Mouse (Mus musculus): ENCODE measurements around the gene Phf14. TPM values are rescaled to one million over a fixed set of nuclear protein-coding genes. Genes with fewer than 3 reads are reported as not detected.

Gene Phf14
- total RNA-seq, 1 experiment = 22.6 TPM

DNA sequence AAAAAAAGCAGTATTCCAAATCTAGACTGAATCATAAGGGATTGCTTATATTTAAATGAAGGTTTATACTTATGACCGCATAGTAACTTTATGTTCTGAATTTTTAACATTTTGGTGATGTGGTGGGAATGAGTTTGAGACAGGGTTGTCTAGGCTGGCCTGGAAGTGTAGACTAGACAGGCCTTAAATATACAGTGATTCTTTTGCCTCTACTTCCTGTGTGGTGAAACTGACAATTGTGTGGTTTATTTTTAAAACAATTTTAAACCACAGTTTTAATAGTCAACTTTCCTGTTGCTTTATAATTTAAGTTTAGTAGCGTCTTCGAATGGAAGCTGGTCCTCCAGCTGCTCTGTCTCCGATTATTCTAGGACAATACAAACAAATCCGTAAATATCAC, 104.5 kb downstream of the Phf14 start:
- Histone ChIP-seq H3K4me1 (ENCODE audit: control insufficient read depth in 2 of 2, insufficient read depth in 2 of 2, low read length in 2 of 2, poor library complexity in 1 of 2) (no peaks in the 10 kb centered on the region), H3K36me3 (ENCODE audit: control insufficient read depth, insufficient read depth, low read length, poor library complexity, severe bottlenecking) (no peaks in the 10 kb centered on the region), H3K9ac (ENCODE audit: insufficient read depth, low read depth, low read length, poor library complexity, severe bottlenecking) (no peak overlapping the region), H3K9me3 (ENCODE audit: control insufficient read depth, insufficient read depth, low read depth, low read length) (no peaks in the 10 kb centered on the region), H3K27ac (ENCODE audit: insufficient read depth, low read depth, low read length, poor library complexity, severe bottlenecking) (no peak overlapping the region), H3K4me3 (ENCODE audit: insufficient read depth in 1 of 2, low read depth in 1 of 2, low read length in 2 of 2, poor library complexity in 1 of 2, severe bottlenecking in 1 of 2) (no peak overlapping the region)
- in situ Hi-C loops (cut with MboI; ENCODE audit: low sequenced_read_pairs in 2 of 2, unreplicated experiment in 2 of 2) = no loop called here
- DNase-seq (ENCODE audit: low read depth, low spot score) = no peak
- no peak for TF ChIP-seq ZNF384 (IDR thresholded peaks at IDR 0.05; ENCODE audit: low read depth, low read length)
- TF ChIP-seq MAFK (IDR thresholded peaks at IDR 0.05; ENCODE audit: insufficient read depth, low read depth, low read length) = no peak
- no peak for TF ChIP-seq CHD2 (IDR thresholded peaks at IDR 0.05; ENCODE audit: low read depth, low read length)
- TF ChIP-seq ZC3H11A (IDR thresholded peaks at IDR 0.05; ENCODE audit: borderline replicate concordance, low read depth, low read length) = no peak
- no peak for TF ChIP-seq HCFC1 (IDR thresholded peaks at IDR 0.05; ENCODE audit: borderline replicate concordance, insufficient read depth, low read length)

DNA sequence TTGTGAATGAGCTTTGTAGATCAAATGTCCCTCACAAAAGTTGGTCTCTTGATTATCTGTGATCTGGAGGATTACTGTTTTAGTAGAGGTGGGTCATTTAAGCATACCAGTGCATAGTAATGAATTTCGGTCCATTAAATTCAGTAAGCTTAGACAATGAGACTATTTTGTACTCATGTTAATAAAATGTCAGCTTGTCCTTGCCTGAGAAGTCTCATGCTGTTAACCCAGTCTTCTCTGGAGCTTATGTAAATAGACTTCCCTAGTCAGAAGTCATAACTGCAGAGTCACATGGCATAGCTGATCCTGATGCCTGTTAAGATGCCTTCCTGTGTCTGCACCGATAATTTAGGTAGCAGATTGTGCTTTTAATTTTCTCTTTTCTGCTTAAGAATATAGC, 106.4 kb downstream of the Phf14 start:
- no peaks in the 10 kb centered on the region for H3K36me3 ChIP-seq (ENCODE audit: control insufficient read depth, insufficient read depth, low read length, poor library complexity, severe bottlenecking)
- no peak overlapping the region for H3K9ac ChIP-seq (ENCODE audit: insufficient read depth, low read depth, low read length, poor library complexity, severe bottlenecking)
- no peaks in the 10 kb centered on the region for H3K4me1 ChIP-seq (ENCODE audit: control insufficient read depth in 2 of 2, insufficient read depth in 2 of 2, low read length in 2 of 2, poor library complexity in 1 of 2)
- H3K9me3 ChIP-seq (ENCODE audit: control insufficient read depth, insufficient read depth, low read depth, low read length) = no peaks in the 10 kb centered on the region
- no peak overlapping the region for H3K4me3 ChIP-seq (ENCODE audit: insufficient read depth in 1 of 2, low read depth in 1 of 2, low read length in 2 of 2, poor library complexity in 1 of 2, severe bottlenecking in 1 of 2)
- TF ChIP-seq CHD2 (IDR thresholded peaks at IDR 0.05; ENCODE audit: low read depth, low read length) (no peak), ZNF384 (IDR thresholded peaks at IDR 0.05; ENCODE audit: low read depth, low read length) (no peak), ZC3H11A (IDR thresholded peaks at IDR 0.05; ENCODE audit: borderline replicate concordance, low read depth, low read length) (no peak), MAFK (IDR thresholded peaks at IDR 0.05; ENCODE audit: insufficient read depth, low read depth, low read length) (no peak), HCFC1 (IDR thresholded peaks at IDR 0.05; ENCODE audit: borderline replicate concordance, insufficient read depth, low read length) (no peak)
- no peak overlapping the region for H3K27ac ChIP-seq (ENCODE audit: insufficient read depth, low read depth, low read length, poor library complexity, severe bottlenecking)
- DNase-seq (ENCODE audit: low read depth, low spot score) = no peak
- in situ Hi-C loops (cut with MboI; ENCODE audit: low sequenced_read_pairs in 2 of 2, unreplicated experiment in 2 of 2) = no loop called here

- Histone ChIP-seq H3K4me1 (ENCODE audit: control insufficient read depth in 2 of 2, insufficient read depth in 2 of 2, low read length in 2 of 2, poor library complexity in 1 of 2) (no peaks in the 10 kb centered on the region), H3K36me3 (ENCODE audit: control insufficient read depth, insufficient read depth, low read length, poor library complexity, severe bottlenecking) (no peaks in the 10 kb centered on the region), H3K4me3 (ENCODE audit: insufficient read depth in 1 of 2, low read depth in 1 of 2, low read length in 2 of 2, poor library complexity in 1 of 2, severe bottlenecking in 1 of 2) (no peak overlapping the region), H3K9me3 (ENCODE audit: control insufficient read depth, insufficient read depth, low read depth, low read length) (no peaks in the 10 kb centered on the region), H3K9ac (ENCODE audit: insufficient read depth, low read depth, low read length, poor library complexity, severe bottlenecking) (no peak overlapping the region), H3K27ac (ENCODE audit: insufficient read depth, low read depth, low read length, poor library complexity, severe bottlenecking) (no peak overlapping the region)
- TF ChIP-seq ZNF384 (IDR thresholded peaks at IDR 0.05; ENCODE audit: low read depth, low read length) (no peak), MAFK (IDR thresholded peaks at IDR 0.05; ENCODE audit: insufficient read depth, low read depth, low read length) (no peak), HCFC1 (IDR thresholded peaks at IDR 0.05; ENCODE audit: borderline replicate concordance, insufficient read depth, low read length) (no peak), ZC3H11A (IDR thresholded peaks at IDR 0.05; ENCODE audit: borderline replicate concordance, low read depth, low read length) (no peak), CHD2 (IDR thresholded peaks at IDR 0.05; ENCODE audit: low read depth, low read length) (no peak)
- in situ Hi-C loops (cut with MboI; ENCODE audit: low sequenced_read_pairs in 2 of 2, unreplicated experiment in 2 of 2) = no loop called here
- DNase-seq (ENCODE audit: low read depth, low spot score) = no peak
Observed at GRCm38 (mm10) chr6:12014733-12015132, 107.1 kb downstream of the Phf14 start.

GRCm38 (mm10) chr6:12019736-12020135, 112.1 kb downstream of the Phf14 start:
- Histone ChIP-seq H3K27ac (ENCODE audit: insufficient read depth, low read depth, low read length, poor library complexity, severe bottlenecking) (no peak overlapping the region), H3K4me1 (ENCODE audit: control insufficient read depth in 2 of 2, insufficient read depth in 2 of 2, low read length in 2 of 2, poor library complexity in 1 of 2) (no peaks in the 10 kb centered on the region), H3K9me3 (ENCODE audit: control insufficient read depth, insufficient read depth, low read depth, low read length) (no peaks in the 10 kb centered on the region), H3K9ac (ENCODE audit: insufficient read depth, low read depth, low read length, poor library complexity, severe bottlenecking) (no peak overlapping the region), H3K36me3 (ENCODE audit: control insufficient read depth, insufficient read depth, low read length, poor library complexity, severe bottlenecking) (no peaks in the 10 kb centered on the region), H3K4me3 (ENCODE audit: insufficient read depth in 1 of 2, low read depth in 1 of 2, low read length in 2 of 2, poor library complexity in 1 of 2, severe bottlenecking in 1 of 2) (no peak overlapping the region)
- in situ Hi-C loops (cut with MboI; ENCODE audit: low sequenced_read_pairs in 2 of 2, unreplicated experiment in 2 of 2) = no loop called here
- TF ChIP-seq HCFC1 (IDR thresholded peaks at IDR 0.05; ENCODE audit: borderline replicate concordance, insufficient read depth, low read length) (no peak), MAFK (IDR thresholded peaks at IDR 0.05; ENCODE audit: insufficient read depth, low read depth, low read length) (no peak), ZC3H11A (IDR thresholded peaks at IDR 0.05; ENCODE audit: borderline replicate concordance, low read depth, low read length) (no peak), ZNF384 (IDR thresholded peaks at IDR 0.05; ENCODE audit: low read depth, low read length) (no peak), CHD2 (IDR thresholded peaks at IDR 0.05; ENCODE audit: low read depth, low read length) (no peak)
- DNase-seq (ENCODE audit: low read depth, low spot score) = no peak

- Histone ChIP-seq H3K4me3 (ENCODE audit: insufficient read depth in 1 of 2, low read depth in 1 of 2, low read length in 2 of 2, poor library complexity in 1 of 2, severe bottlenecking in 1 of 2) (no peak overlapping the region), H3K4me1 (ENCODE audit: control insufficient read depth in 2 of 2, insufficient read depth in 2 of 2, low read length in 2 of 2, poor library complexity in 1 of 2) (no peaks in the 10 kb centered on the region), H3K9ac (ENCODE audit: insufficient read depth, low read depth, low read length, poor library complexity, severe bottlenecking) (no peak overlapping the region), H3K27ac (ENCODE audit: insufficient read depth, low read depth, low read length, poor library complexity, severe bottlenecking) (no peak overlapping the region), H3K36me3 (ENCODE audit: control insufficient read depth, insufficient read depth, low read length, poor library complexity, severe bottlenecking) (no peaks in the 10 kb centered on the region), H3K9me3 (ENCODE audit: control insufficient read depth, insufficient read depth, low read depth, low read length) (no peaks in the 10 kb centered on the region)
- TF ChIP-seq CHD2 (IDR thresholded peaks at IDR 0.05; ENCODE audit: low read depth, low read length) (no peak), HCFC1 (IDR thresholded peaks at IDR 0.05; ENCODE audit: borderline replicate concordance, insufficient read depth, low read length) (no peak), ZNF384 (IDR thresholded peaks at IDR 0.05; ENCODE audit: low read depth, low read length) (no peak), MAFK (IDR thresholded peaks at IDR 0.05; ENCODE audit: insufficient read depth, low read depth, low read length) (no peak), ZC3H11A (IDR thresholded peaks at IDR 0.05; ENCODE audit: borderline replicate concordance, low read depth, low read length) (no peak)
- in situ Hi-C loops (cut with MboI; ENCODE audit: low sequenced_read_pairs in 2 of 2, unreplicated experiment in 2 of 2) = no loop called here
- no peak for DNase-seq (ENCODE audit: low read depth, low spot score)
Observed at GRCm38 (mm10) chr6:12020156-12020555, 112.5 kb downstream of the Phf14 start.
